Comparison of ENCODE assay signal across 18 mouse cellular contexts in genomic region chr2:93391198-93391597, GRCm38 (mm10). TPM values are rescaled to one million over a fixed set of nuclear protein-coding genes. Genes with fewer than 3 reads are reported as not detected.
DNase-seq lines count a peak whose midpoint lies in the region; ATAC-seq and TF ChIP-seq lines count a peak whose summit lies in the region.
"Had no signal": no experiment of that assay in that cellular context is flagged by ENCODE, and none has a peak within 500 bp of the region (broad histone marks: within the 10 kb centered on the region; RNA-seq: fewer than 3 reads in every experiment).

No protein-coding gene starts in this region.

- H3K9me3 ChIP-seq in midbrain, embryonic 10.5 days (replicated peaks): no peaks in the 10 kb centered on the region; the same call in 1 of the 2 replicates
- no peaks in the 10 kb centered on the region; the same call in 1 of the 2 replicates for H3K9me3 ChIP-seq in midbrain, embryonic 11.5 days (ENCODE audit: control insufficient read depth, low read length)
- no peaks in the 10 kb centered on the region for H3K9me3 ChIP-seq in forebrain, embryonic 12.5 days
- no peaks in the 10 kb centered on the region for H3K9me3 ChIP-seq in hindbrain, embryonic 12.5 days (replicated peaks)
- H3K9me3 ChIP-seq in midbrain, postnatal 0 days (ENCODE audit: low read length): no peaks in the 10 kb centered on the region
- H3K9me3 ChIP-seq: heart, embryonic 15.5 days; liver, embryonic 15.5 days had no signal

- 50% methylated on average over 6 of the region's 6 CpGs for WGBS in midbrain, embryonic 10.5 days
- WGBS in midbrain, embryonic 11.5 days: 43% methylated on average over 6 of the region's 6 CpGs
- 24% methylated on average over 6 of the region's 6 CpGs for WGBS in forebrain, embryonic 12.5 days
- 46% methylated on average over 6 of the region's 6 CpGs for WGBS in hindbrain, embryonic 12.5 days
- 25% methylated on average over 6 of the region's 6 CpGs for WGBS in midbrain, postnatal 0 days

- TF ChIP-seq CTCF in midbrain, postnatal 0 days (IDR thresholded peaks at IDR 0.05): no peak

- H3K4me2 ChIP-seq in midbrain, embryonic 11.5 days: no peak overlapping the region
- H3K4me2 ChIP-seq in forebrain, embryonic 12.5 days: no peak overlapping the region
- H3K4me2 ChIP-seq in hindbrain, embryonic 12.5 days (replicated peaks): no peak overlapping the region
- no peak overlapping the region for H3K4me2 ChIP-seq in midbrain, postnatal 0 days (ENCODE audit: low read depth, low read length, poor library complexity, severe bottlenecking)
- H3K4me2 ChIP-seq: embryonic facial prominence, embryonic 13.5 days; heart, embryonic 15.5 days; limb, embryonic 12.5 days; liver, embryonic 15.5 days had no signal

- H3K27ac ChIP-seq in midbrain, embryonic 10.5 days (replicated peaks): peak overlapping the region; percentile 74
- H3K27ac ChIP-seq in midbrain, embryonic 11.5 days (ENCODE audit: low read depth, low read length): no peak overlapping the region
- H3K27ac ChIP-seq in forebrain, embryonic 12.5 days: peak overlapping the region; percentile 81
- H3K27ac ChIP-seq in hindbrain, embryonic 12.5 days: no peak overlapping the region
- no peak overlapping the region for H3K27ac ChIP-seq in midbrain, postnatal 0 days (ENCODE audit: low read depth, low read length)
- H3K27ac ChIP-seq: embryonic facial prominence, embryonic 13.5 days; heart, embryonic 15.5 days; limb, embryonic 12.5 days; liver, embryonic 15.5 days had no signal

- H3K4me1 ChIP-seq in midbrain, embryonic 10.5 days: peaks cover 30% of the 10 kb centered on the region
- peaks cover 17% of the 10 kb centered on the region for H3K4me1 ChIP-seq in midbrain, embryonic 11.5 days (ENCODE audit: control insufficient read depth, insufficient read depth, low read length)
- H3K4me1 ChIP-seq in forebrain, embryonic 12.5 days: peaks cover 28% of the 10 kb centered on the region
- H3K4me1 ChIP-seq in hindbrain, embryonic 12.5 days: peaks cover 26% of the 10 kb centered on the region
- peaks cover 14% of the 10 kb centered on the region for H3K4me1 ChIP-seq in midbrain, postnatal 0 days (ENCODE audit: insufficient read depth, low read length)
- H3K4me1 ChIP-seq: heart, embryonic 15.5 days; liver, embryonic 15.5 days had no signal

- ATAC-seq in midbrain, embryonic 11.5 days (ENCODE audit: low FRiP score): no peak
- peak; percentile 36; the same call in 1 of the 2 replicates for ATAC-seq in forebrain, embryonic 12.5 days (ENCODE audit: low FRiP score)
- peak; percentile 12; the same call in 1 of the 2 replicates for ATAC-seq in hindbrain, embryonic 12.5 days (ENCODE audit: low FRiP score)
- no peak for ATAC-seq in midbrain, postnatal 0 days (ENCODE audit: low FRiP score)
- ATAC-seq: activated CD4-positive, CD25-positive, alpha-beta regulatory T cell, adult 4 months had no signal

- H3K36me3 ChIP-seq in midbrain, embryonic 10.5 days: no peaks in the 10 kb centered on the region
- H3K36me3 ChIP-seq in midbrain, embryonic 11.5 days (ENCODE audit: control insufficient read depth, insufficient read depth, low read length): no peaks in the 10 kb centered on the region
- no peaks in the 10 kb centered on the region for H3K36me3 ChIP-seq in forebrain, embryonic 12.5 days (replicated peaks)
- no peaks in the 10 kb centered on the region for H3K36me3 ChIP-seq in hindbrain, embryonic 12.5 days
- no peaks in the 10 kb centered on the region for H3K36me3 ChIP-seq in midbrain, postnatal 0 days (ENCODE audit: insufficient read depth, low read length)
- H3K36me3 ChIP-seq: embryonic facial prominence, embryonic 13.5 days; heart, embryonic 15.5 days; limb, embryonic 12.5 days; liver, embryonic 15.5 days had no signal

- H3K9ac ChIP-seq in midbrain, embryonic 11.5 days (ENCODE audit: low read length): no peak overlapping the region
- no peak overlapping the region for H3K9ac ChIP-seq in forebrain, embryonic 12.5 days
- no peak overlapping the region for H3K9ac ChIP-seq in hindbrain, embryonic 12.5 days
- no peak overlapping the region for H3K9ac ChIP-seq in midbrain, postnatal 0 days (replicated peaks; ENCODE audit: low read length, poor library complexity, severe bottlenecking)
- H3K9ac ChIP-seq: embryonic facial prominence, embryonic 13.5 days; heart, embryonic 15.5 days; limb, embryonic 12.5 days; liver, embryonic 15.5 days had no signal

- no peak overlapping the region for H3K4me3 ChIP-seq in midbrain, embryonic 10.5 days
- no peak overlapping the region for H3K4me3 ChIP-seq in midbrain, embryonic 11.5 days (ENCODE audit: low read depth, low read length)
- H3K4me3 ChIP-seq in forebrain, embryonic 12.5 days (replicated peaks): no peak overlapping the region
- H3K4me3 ChIP-seq in hindbrain, embryonic 12.5 days: no peak overlapping the region
- H3K4me3 ChIP-seq in midbrain, postnatal 0 days (ENCODE audit: low read depth, low read length): no peak overlapping the region
- H3K4me3 ChIP-seq: embryonic facial prominence, embryonic 13.5 days; heart, embryonic 15.5 days; limb, embryonic 12.5 days; liver, embryonic 15.5 days had no signal

- DNase-seq in midbrain, embryonic 10.5 days (ENCODE audit: low spot score): no peak
- DNase-seq in midbrain, embryonic 11.5 days (ENCODE audit: low spot score, missing footprints): no peak
- peak; percentile 47 for DNase-seq in midbrain, postnatal 0 days (ENCODE audit: low spot score)
- no peak for DNase-seq in spleen, postnatal 10 days (ENCODE audit: low spot score in 2 of 2)
- no peak for DNase-seq in cerebellum, adult 18-20 months
- no peak for DNase-seq in urinary bladder, postnatal 25 days (ENCODE audit: low spot score)
- DNase-seq: cerebellum, adult 9-10 months; lung, postnatal 36 days; thymus, postnatal 4 days had no signal

- peaks cover 15% of the 10 kb centered on the region for H3K27me3 ChIP-seq in midbrain, embryonic 10.5 days (ENCODE audit: low read depth, poor library complexity, severe bottlenecking)
- no peaks in the 10 kb centered on the region for H3K27me3 ChIP-seq in midbrain, embryonic 11.5 days (ENCODE audit: control insufficient read depth, insufficient read depth, low read length)
- H3K27me3 ChIP-seq in forebrain, embryonic 12.5 days: peaks cover 11% of the 10 kb centered on the region
- no peaks in the 10 kb centered on the region; the same call in 1 of the 2 replicates for H3K27me3 ChIP-seq in hindbrain, embryonic 12.5 days
- no peaks in the 10 kb centered on the region for H3K27me3 ChIP-seq in midbrain, postnatal 0 days (ENCODE audit: insufficient read depth, low read length)
- H3K27me3 ChIP-seq: liver, embryonic 15.5 days had no signal

RNA-seq across cellular contexts. Expression of gene Tspan18, which starts 56.9 kb away (rescaled TPM):
- polyA plus RNA-seq in midbrain, embryonic 10.5 days (2016; fragmentation: Nextera tagmentation; extraction: Ambion mirVana): 45.0 and 48.4 TPM in 2 replicates
- 47.9 and 48.7 TPM in 2 replicates for polyA plus RNA-seq in midbrain, embryonic 11.5 days (2014; fragmentation: Nextera tagmentation; extraction: Ambion mirVana)
- polyA plus RNA-seq in forebrain, embryonic 12.5 days (2016; fragmentation: Nextera tagmentation; extraction: Ambion mirVana): 31.2 and 32.5 TPM in 2 replicates
- 34.2 and 39.0 TPM in 2 replicates for polyA plus RNA-seq in hindbrain, embryonic 12.5 days (2016; fragmentation: Nextera tagmentation; extraction: Ambion mirVana)
- 19.8 and 21.5 TPM in 2 replicates for total RNA-seq in midbrain, postnatal 0 days (2014; rRNA removed)
- 13.2 and 16.5 TPM in 2 replicates for polyA plus RNA-seq in midbrain, postnatal 0 days (2015; fragmentation: Nextera tagmentation; extraction: Ambion mirVana)
- total RNA-seq: granulocyte monocyte progenitor cell, adult 5-6 weeks; monocyte, adult 5-6 weeks had no signal

Comparison
In these comparisons a context has a peak if more than half of its experiments do, and no peak if none do; other contexts are left out.
1. H3K27ac ChIP-seq: peak in midbrain, embryonic 10.5 days (single experiment) and forebrain, embryonic 12.5 days (single experiment); none in midbrain, embryonic 11.5 days (single experiment), hindbrain, embryonic 12.5 days (single experiment) and midbrain, postnatal 0 days (single experiment).
2. ATAC-seq: peak in forebrain, embryonic 12.5 days (single experiment) and hindbrain, embryonic 12.5 days (single experiment); none in midbrain, embryonic 11.5 days (single experiment) and midbrain, postnatal 0 days (single experiment).